Mouse (Mus musculus) embryo, embryonic 10 days (tissue): ENCODE results near the gene Cbwd1.
A peak's percentile ranks its signal among the peaks of the same experiment; 100 is the strongest.

ENCODE experiments used
- DNase-seq: peaks from one replicate; pipeline ENCODE4 v3.0.0-alpha.2; 2015; ENCODE audit warnings: low spot score

The Cbwd1 gene

GRCm38 (mm10) chr19:24961172-24961962 lies at the start of gene Cbwd1:
Cbwd1 (minus strand) TSS chr19:24961610.
- DNase-seq, result peak; percentile 100

- DNase-seq, result no peak
Observed at GRCm38 (mm10) chr19:25008509-25008908, 47.1 kb upstream of the Cbwd1 start.

- DNase-seq, result no peak
Observed at GRCm38 (mm10) chr19:25006686-25007085, 45.3 kb upstream of the Cbwd1 start.

DNA sequence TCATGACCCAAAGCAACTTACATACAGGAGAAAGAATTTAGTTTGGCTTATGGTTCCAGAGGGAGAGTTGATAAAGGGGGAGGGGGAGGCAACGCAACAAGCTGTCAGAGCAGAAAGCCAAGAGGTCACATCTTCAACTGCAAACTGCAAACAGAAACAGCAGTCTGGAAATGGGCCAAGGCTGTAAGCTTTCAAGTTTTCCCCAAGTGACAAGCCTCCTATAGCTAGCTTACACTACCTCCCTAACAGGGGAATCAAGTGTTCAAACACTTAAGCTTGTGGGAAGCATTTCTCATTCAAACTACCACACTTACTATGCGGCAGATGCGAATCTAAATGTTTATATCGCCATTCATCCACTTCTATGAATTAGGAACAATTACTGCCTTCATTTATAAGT lies 42.4 kb upstream of the Cbwd1 start:
- no peak for DNase-seq

DNA sequence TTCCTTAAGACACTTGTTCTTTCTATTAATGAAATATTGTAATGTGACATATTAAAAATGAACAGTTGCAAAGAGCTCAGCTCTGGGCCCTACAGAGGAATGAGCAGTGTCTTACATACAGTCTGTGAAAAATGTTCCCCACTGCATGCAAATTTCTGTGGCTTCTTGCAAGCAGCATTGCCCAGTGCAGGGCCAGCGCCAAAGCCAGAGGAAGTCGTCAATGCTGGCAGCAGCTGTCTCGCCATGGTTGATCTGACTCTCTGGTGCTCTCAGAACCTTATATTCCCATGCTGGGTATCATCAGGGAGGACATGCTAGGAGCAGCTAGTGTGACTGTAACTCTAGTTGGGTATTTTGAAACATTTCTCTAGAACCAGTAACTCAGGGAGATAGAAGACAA lies 41.4 kb upstream of the Cbwd1 start:
- no peak for DNase-seq

- no peak for DNase-seq
Observed at GRCm38 (mm10) chr19:25002032-25002431, 40.6 kb upstream of the Cbwd1 start.

DNA sequence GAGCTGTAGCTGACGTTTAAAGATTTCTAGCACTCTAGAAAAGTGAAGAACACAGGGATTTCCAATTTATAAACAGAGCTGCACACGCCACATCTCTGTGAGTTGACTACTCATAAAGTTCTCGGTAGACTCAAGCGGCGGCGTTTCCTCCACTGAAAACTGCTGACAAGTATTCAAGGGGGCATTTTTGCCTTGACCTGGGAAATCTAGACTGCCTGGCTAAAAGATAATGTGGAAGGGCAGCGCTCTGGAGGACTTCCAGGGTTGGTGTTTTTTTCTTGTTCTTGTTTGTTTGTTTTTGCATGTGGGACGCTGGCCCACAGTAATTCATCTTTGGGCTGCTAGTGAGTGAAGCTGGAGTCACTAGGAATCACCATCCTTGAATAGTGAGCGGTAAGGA lies 38.7 kb upstream of the Cbwd1 start:
- DNase-seq, result peak; percentile 13

GRCm38 (mm10) chr19:24999201-24999886 lies 37.9 kb upstream of the Cbwd1 start, which contains the start of gene Dock8:
Dock8 (plus strand) TSS chr19:24999534.
- DNase-seq, result peak; percentile 62

GRCm38 (mm10) chr19:24998561-24998960 lies 37.2 kb upstream of the Cbwd1 start:
- DNase-seq, result no peak

DNA sequence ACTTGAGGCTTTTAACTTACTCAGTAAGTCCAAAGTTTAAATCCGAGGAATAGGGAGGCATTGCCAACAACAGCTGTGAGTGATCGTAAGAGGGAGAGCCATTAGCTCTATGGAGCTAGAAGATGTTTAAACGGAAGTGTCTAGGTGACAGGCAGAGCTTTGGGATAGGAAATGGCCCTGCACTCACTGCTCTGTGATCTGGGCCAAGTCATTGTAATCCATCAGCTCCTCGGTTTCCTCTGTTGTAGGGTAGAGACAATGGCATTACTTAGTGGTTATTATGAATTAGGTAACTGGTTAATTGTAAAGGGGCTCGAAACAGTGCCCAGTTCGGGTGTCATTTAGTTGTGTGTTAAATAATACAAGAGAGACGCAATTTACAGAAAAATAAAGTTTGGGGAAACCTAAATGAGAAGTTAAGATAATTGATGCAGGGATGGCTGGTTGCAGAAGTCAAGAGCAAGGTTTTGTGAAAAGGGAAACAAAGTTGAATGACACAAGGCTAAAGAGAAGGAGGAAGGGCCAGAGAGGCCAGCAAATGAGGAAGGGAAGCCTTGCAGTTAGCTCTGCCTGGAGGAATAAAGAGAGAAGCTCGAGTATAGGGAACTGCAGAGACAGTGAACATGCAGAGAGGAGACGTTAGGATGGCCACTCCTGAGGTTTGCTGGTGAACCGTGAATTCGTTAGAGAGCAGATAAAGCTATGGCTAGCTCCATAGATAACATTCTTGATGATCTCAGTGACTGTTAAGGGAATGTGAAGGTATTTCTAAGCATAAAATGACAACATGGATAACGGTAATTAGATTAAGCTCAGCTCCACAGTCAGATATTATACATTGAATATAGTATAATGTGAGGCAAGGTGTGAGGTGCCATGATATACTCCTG lies 35.6 kb upstream of the Cbwd1 start:
- no peak for DNase-seq

DNA sequence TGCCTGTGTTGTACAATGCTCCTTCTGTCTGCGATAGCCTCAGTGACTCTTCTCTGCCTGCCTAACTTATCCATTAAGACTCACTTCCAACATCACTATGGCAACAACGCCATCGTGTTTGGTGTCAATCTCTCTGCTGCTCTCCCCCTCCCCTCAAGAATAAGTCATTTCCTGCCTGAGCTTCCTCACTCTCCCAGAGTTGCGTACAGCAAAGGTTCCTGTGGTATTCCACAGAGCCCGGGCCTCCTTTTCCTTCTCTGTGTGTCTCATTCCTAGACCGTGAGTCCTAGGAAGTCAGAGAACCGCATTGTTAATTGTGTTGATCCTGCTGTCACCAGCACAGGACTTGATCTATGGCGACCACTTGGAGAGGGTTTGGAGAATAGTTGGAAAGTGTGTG lies 33.5 kb upstream of the Cbwd1 start:
- DNase-seq, result peak; percentile 64

DNA sequence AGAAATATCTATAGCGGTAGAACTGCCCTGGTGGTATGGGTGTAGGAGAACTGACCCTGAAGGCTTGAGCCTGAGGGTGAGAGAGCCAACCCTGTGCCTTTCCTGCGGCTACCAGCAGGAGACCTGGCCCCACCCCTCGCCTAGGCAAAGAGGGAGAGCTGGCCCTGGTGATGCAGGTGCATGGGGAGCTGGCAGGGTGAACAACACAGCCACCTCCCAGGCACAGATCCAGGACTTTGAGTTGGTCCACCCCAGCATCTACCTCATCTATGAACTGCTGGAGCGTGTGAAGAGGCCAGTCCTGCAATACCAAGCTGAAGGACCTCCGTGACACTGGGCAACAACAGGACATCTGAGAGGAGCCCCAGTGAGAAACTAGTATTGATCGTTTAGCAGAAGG lies 32.1 kb upstream of the Cbwd1 start:
- DNase-seq, result no peak

DNA sequence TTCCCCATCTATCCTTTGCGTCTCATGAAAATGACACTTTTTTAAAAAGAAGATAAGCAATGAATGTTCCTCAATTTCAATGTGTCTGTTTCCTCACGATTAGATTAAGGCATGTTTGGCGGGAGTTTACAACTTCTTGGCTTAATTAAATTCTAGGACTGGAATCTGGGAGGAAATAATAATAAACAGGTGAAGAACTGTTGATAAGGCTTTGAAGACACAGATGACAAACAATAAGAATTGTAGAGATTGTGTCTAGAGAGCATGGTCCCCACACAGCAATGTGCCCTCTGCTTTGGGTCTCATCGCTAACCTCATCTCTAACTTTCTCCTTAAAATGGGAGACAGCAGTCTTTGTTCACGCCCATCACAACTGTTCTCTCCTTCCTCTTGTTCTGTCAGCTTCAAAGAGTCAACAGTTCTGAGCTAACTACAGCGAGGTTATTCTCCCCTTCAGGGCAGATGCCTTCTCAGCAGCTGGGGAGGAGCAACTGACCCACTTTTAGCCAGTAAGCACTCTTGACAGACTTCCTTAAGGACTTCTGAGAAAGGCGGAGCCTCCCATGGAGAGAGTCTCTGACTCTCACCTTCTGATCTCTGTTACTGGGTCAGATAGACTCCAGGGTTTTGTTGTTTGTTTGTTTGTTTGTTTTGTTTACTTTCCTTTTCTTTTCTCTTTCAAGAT lies 28.9 kb upstream of the Cbwd1 start:
- no peak for DNase-seq

DNA sequence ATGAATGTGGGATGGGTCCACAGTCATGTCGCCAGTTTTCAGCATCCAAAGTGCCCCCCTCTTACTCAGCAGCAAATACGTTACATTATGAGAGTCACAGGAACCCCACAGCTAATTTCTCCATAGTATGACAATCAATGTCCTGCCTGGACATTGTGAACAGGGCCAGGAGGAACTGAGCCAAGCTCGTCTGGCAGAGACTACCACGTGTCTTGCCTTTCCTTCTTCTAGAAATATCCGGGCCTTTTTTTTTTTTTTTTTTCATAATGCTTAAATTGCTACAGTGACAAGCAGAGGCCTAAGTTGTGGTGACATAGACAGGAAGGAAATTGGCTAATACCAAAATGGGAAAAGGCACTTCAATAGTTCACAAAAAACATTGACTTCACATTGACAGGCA lies 27.4 kb upstream of the Cbwd1 start:
- no peak for DNase-seq

GRCm38 (mm10) chr19:24987355-24987754 lies 25.9 kb upstream of the Cbwd1 start:
- no peak for DNase-seq

DNA sequence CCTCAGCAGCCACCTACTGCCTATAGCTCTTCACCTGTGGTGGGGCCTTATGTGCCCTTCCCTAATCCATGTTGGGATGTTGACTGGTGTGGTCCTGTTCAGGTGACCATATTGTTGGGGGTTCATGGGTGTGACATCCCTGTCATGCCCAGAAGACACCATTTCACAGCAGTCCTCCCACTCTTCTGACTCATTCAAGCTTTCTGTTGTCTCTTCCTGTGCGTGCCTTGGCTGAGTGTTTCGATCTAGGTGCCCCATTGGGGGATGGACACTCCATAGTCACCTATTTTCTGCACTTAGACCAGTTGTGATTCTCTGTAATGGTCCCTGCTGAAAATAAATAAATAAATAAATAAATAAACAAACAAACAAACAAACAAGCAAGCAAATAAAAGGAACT lies 23.6 kb upstream of the Cbwd1 start:
- DNase-seq, result no peak

DNA sequence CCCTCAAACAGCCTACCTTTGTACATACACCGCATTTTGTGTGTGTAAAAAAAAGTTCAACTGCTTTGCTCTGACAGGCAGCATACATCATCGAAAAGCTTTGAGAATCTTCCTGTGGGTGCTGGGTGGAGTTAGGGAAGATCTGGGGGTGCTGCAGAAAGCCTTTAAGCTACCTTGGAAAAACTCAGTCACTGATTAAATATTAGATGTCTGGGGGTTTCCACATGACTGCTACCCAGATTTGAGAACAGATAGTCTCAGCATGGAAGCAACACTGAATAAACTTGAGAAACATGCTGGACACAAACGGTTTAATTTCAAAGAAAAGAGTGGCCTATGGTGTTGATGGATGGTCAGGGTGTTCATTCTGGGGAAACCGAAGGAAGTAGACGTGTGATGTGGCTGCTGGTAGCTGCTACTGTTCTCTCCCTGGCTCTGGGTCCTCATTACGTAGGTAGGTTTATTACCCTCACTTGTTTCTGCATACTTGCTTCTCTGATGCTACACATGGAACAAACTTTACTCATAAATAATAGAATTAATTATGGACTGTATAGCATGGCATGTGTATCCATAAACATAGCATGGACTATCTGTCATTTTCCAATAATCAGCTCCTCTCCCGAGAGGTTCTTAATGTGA lies 22.6 kb upstream of the Cbwd1 start:
- no peak for DNase-seq

- no peak for DNase-seq
Observed at GRCm38 (mm10) chr19:24983050-24983449, 21.6 kb upstream of the Cbwd1 start.

GRCm38 (mm10) chr19:24981294-24981693 lies 19.9 kb upstream of the Cbwd1 start:
- DNase-seq, result no peak

GRCm38 (mm10) chr19:24978852-24979842 lies 17.7 kb upstream of the Cbwd1 start:
- no peak for DNase-seq
